Mouse (Mus musculus): Measurements from ENCODE around the gene Actrt3.
A peak's percentile ranks its signal among the peaks of the same experiment; 100 is the strongest.

The Actrt3 gene

GRCm38 (mm10) chr3:30599711-30600545 is at the start of gene Actrt3:
Actrt3 (minus strand) TSS chr3:30599939.
- DNase-seq (ENCODE audit: low read depth, low spot score): no peak

DNA sequence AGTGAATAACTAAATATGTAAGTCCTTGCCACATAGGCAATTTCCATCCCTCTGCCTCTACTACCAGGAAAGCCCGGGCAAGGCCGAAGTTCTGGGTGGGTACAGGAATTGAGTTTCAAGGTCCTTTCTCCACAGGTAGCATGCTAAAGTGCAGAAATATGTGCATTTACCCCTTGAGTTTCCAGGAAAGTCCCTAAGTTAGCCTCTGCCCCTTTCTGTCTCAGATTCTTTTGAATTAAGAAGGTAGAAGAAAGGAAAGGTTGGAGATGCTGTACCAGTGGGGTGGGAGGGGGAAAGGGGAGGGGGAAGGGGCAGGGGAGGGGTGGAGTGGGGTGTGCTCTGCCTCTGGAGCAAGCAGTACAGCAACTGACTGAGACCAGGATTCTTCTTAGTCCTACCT is 48.7 kb upstream of the Actrt3 start:
- DNase-seq (ENCODE audit: low read depth, low spot score): no peak

DNA sequence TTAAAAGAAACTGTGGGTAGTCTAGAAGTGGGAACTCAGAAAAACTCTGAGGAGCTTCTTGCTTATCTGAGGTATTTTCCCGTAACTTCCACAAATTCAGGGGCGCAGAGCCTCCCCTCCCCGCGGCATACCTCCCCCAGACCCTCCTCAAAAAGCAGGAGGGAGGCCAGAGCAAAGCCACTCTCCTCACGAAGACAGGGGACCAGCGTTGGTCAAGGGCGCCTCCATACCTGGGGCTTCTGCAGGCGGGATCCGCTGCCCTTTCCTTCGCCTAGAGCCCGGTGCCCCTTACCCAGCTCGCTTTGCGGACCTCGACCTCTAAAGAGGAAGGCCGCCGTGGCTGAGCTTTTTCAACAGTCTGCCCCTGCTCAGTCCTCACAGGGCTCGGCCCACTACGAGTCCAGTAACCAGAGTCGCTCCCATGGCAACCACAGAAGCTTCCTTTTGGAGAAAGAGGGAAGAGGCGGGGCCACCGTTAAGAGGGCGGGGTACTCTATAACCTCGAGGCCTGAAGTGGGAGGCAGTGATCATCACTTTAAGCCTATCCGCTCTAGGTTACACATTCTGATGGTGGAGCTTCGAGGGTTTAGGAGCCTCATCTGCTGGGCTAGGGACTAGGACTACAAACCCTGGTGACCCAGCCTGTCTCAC is 47.8 kb upstream of the Actrt3 start, which contains the start of gene Lrrc34:
TSS of gene Lrrc34 (minus strand) at position 430 of the 651 bp plus-strand sequence.
- DNase-seq (ENCODE audit: low read depth, low spot score): peak; percentile 80

GRCm38 (mm10) chr3:30646761-30647160 is 47.0 kb upstream of the Actrt3 start:
- DNase-seq (ENCODE audit: low read depth, low spot score): peak; percentile 72

DNA sequence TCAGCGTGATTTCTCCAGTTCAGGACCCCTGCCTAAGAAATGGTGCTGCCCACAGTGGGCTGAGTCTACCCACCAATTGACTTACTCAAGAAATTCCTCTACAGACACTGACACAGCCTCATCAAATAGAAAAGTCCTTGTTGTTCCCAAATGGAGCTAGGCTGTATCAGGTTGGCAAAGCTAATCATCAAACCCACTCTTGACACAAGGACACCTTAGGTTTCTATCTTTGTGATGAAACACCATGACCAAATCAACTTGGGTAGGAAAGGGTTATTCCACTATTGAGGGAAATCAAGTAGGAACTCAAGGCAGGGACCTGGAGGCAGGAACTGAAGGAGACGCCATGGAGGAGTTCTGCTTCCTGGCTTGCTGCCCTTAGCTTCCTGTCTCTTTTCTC is 44.5 kb upstream of the Actrt3 start, which contains the start of gene Lrriq4:
TSS of gene Lrriq4 (plus strand) at position 301 of the 400 bp plus-strand sequence.
- DNase-seq (ENCODE audit: low read depth, low spot score): no peak

DNA sequence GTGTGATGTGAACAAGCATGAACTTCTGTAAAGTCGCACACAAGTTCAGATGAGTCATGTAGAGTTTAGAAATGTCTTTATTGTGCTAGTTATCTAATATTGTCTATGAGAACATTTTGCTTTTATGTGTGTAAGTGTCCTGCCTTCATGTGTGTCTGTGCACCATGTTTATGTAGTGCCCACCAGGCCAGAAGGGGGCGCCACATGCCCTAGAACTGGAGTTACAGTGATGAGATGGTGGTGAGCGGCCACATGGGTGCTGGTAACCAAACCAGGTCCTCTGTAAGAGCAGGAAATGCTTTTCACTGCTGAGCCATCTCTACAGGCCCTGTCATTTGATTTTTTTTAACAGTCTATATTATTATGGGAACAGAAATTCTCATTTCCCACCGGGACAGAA is 35.9 kb upstream of the Actrt3 start:
- no peak for DNase-seq (ENCODE audit: low read depth, low spot score)

DNA sequence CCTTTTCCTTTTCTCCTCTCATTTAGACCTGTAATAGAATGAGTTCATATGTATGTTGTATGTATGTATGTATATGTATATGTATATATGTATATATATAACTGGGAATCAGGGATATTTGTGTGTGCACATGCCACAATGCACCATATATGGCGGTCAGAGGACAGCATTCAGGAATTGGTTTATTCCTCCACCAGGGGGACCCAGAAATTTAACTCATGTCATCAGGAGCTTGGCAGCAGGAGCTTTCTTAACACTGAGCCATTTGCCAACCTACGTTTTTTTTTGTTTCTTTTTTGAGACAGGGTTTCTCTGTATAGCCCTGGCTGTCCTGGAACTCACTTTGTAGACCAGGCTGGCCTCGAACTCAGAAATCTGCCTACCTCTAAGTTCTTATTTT is 33.9 kb upstream of the Actrt3 start:
- DNase-seq (ENCODE audit: low read depth, low spot score): no peak

GRCm38 (mm10) chr3:30620132-30620531 is 20.4 kb upstream of the Actrt3 start:
- no peak for DNase-seq (ENCODE audit: low read depth, low spot score)

DNA sequence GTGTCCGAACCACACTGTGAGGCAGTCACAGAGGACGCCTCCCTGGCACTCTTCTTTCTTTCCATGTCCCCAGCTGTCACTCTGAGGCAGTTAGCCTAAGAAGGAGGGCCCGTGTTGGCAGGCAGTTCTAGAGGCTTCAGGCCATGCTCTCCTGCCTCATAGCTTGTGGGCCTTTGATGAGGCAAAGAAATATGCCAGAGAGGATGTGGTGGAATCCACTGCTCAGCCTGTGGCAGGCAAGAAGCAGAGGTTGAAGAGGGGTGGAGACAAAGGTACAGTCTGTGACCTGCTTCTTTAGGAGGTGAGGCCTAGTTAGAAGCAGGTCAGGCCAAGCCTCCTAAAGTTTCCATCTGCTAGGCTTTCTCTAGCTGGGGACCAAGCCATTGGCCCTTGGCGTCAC is 11.2 kb upstream of the Actrt3 start:
- DNase-seq (ENCODE audit: low read depth, low spot score): no peak

DNA sequence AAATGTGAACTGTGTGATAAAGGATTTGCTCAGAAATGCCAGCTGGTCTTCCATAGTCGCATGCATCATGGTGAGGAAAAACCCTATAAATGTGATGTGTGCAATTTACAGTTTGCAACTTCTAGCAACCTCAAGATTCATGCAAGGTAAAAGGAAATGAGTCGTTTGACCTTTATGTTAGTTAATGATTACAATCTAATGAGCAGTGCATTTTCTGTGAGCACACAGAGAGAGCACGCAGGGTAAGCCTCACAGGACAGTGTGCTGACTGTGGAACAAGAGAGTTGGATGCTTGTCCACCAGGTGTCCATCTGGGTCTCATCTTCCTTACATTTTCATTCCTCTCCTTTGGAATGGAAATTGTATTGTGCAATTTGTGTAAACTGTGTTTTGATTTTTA is 9.3 kb upstream of the Actrt3 start:
- no peak for DNase-seq (ENCODE audit: low read depth, low spot score)

GRCm38 (mm10) chr3:30603256-30603655 is 3.5 kb upstream of the Actrt3 start:
- no peak for DNase-seq (ENCODE audit: low read depth, low spot score)

DNA sequence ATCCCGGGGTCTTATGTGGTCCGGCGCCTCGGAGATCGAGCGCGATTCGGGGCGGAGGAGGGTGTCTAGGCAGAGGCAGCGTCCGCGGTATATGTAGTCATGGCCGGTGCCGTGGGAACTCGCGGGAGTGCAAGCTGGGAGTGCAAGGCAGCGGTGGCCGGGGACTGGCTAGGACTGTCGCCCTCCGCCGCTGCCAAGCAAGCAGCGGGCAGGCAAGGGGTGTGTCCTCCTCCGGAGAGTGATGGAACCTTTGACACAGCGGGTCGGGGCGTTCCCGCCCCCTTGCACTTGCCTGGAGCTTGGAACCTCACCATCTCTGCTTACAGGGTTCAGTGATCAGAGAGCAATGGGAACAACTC is 3.0 kb upstream of the Actrt3 start:
- DNase-seq (ENCODE audit: low read depth, low spot score): no peak

DNA sequence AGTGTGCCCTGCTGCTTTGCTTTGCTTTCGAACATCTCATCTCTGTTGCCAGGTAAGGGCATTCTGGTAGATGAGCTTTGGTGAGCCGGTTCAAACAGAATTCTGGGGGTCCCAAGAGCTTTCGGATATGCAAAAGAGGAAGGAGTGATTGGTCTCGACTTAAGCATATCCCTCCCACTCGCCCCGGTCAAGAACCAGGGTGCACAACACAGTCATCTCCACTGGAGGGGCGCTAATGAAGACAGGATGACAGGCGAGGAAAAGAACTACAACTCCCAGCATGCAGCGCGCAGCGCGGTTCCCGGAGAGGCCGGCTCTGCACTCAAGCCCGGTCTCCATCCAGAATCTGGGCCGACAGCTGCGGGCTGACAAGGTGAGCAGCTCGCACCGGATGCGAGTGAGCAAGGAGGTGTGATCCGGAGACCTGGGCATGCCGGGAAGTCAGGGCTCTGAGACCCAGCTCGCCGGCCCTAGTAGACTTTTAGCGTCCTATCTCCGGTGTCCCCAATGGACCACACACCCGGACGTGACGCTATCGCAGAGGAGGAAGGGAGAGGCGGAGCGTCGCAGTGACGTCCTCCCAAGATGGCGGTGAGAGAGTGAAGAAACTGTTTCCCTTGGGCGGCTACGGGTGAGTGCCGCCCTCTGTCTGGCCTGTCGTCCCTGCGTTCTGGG is 2.5 kb upstream of the Actrt3 start, which contains the start of gene Mynn:
TSS of gene Mynn (plus strand) at position 1 of the 675 bp plus-strand sequence.
- DNase-seq (ENCODE audit: low read depth, low spot score): peak; percentile 93

- DNase-seq (ENCODE audit: low read depth, low spot score): no peak
Measured at GRCm38 (mm10) chr3:30601610-30602064, 1.9 kb upstream of the Actrt3 start.

GRCm38 (mm10) chr3:30601175-30601574 is 1.4 kb upstream of the Actrt3 start:
- DNase-seq (ENCODE audit: low read depth, low spot score): peak; percentile 65

- DNase-seq (ENCODE audit: low read depth, low spot score): no peak
Measured at GRCm38 (mm10) chr3:30600717-30601116, 978 bp upstream of the Actrt3 start.

GRCm38 (mm10) chr3:30597271-30597670 is 2.5 kb downstream of the Actrt3 start:
- DNase-seq (ENCODE audit: low read depth, low spot score): no peak

- DNase-seq (ENCODE audit: low read depth, low spot score): no peak
Measured at GRCm38 (mm10) chr3:30595111-30595832, 4.5 kb downstream of the Actrt3 start.

GRCm38 (mm10) chr3:30593719-30594485 is 5.8 kb downstream of the Actrt3 start:
- no peak for DNase-seq (ENCODE audit: low read depth, low spot score)

- DNase-seq (ENCODE audit: low read depth, low spot score): no peak
Measured at GRCm38 (mm10) chr3:30592418-30592853, 7.3 kb downstream of the Actrt3 start.

GRCm38 (mm10) chr3:30588865-30589264 is 10.9 kb downstream of the Actrt3 start:
- DNase-seq (ENCODE audit: low read depth, low spot score): no peak
